In the genomic region with DNA sequence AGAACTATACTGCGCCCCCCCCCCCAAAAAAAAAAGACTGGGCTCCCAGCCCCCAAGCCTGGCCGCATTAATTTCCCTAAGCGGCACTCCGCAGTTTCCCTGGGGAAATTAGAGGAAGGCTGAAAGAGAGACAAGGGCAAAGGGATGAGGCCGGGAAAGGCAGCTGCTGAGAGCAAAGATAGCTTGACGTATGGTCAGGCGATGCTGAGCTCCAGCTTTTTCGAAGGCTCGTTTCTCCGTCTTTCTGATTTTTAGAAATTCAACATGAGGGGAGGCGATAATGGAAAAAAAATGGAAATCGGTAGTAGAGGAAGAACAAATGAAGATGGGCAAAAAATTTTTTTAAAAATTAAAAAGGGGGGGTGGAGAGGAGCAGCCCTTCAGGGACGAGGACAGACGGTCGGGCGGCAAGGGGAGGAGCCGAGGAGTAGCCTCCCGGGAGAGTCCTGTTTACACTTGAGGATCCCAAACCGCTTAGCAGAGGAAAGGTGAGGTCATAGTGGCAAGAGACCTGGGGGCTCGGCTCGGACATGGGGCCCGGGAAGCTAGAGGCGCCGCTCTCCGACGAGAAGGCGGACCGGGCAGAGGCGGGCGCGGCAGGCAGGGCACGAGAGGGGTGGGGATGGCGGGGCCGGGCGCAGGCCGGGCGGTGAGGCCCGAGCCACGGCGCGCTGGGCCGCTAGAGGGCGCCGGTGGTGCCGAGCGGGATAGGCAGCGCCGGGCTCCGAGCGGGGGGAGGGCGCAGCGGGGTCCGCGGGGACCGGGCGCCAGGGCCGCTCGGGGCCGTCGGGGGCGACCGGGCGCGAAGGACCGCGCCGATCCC, we compare ENCODE assay signal across 8 mouse cellular contexts. TPM values are rescaled to one million over a fixed set of nuclear protein-coding genes. Genes with fewer than 3 reads are reported as not detected.
DNase-seq lines count a peak whose midpoint lies in the region; ATAC-seq lines count a peak whose summit lies in the region.

No protein-coding gene starts in this region.

- H3K4me1 ChIP-seq in embryonic facial prominence, embryonic 12.5 days, result peaks cover 47% of the 10 kb centered on the region
- peaks cover 57% of the 10 kb centered on the region for H3K4me1 ChIP-seq in limb, embryonic 12.5 days (replicated peaks)
- H3K4me1 ChIP-seq in midbrain, embryonic 13.5 days (replicated peaks), result peaks cover 68% of the 10 kb centered on the region

- H3K36me3 ChIP-seq in embryonic facial prominence, embryonic 12.5 days, result peaks cover 20% of the 10 kb centered on the region
- peaks cover 31% of the 10 kb centered on the region for H3K36me3 ChIP-seq in limb, embryonic 12.5 days
- peaks cover 29% of the 10 kb centered on the region for H3K36me3 ChIP-seq in midbrain, embryonic 13.5 days

- peak overlapping the region; percentile 93 for H3K4me3 ChIP-seq in embryonic facial prominence, embryonic 12.5 days
- peak overlapping the region; percentile 97 for H3K4me3 ChIP-seq in limb, embryonic 12.5 days (replicated peaks)
- H3K4me3 ChIP-seq in midbrain, embryonic 13.5 days (replicated peaks), result peak overlapping the region; percentile 94

- H3K9ac ChIP-seq in embryonic facial prominence, embryonic 12.5 days, result peak overlapping the region; percentile 100
- peak overlapping the region; percentile 100 for H3K9ac ChIP-seq in limb, embryonic 12.5 days (replicated peaks)
- H3K9ac ChIP-seq in midbrain, embryonic 13.5 days (replicated peaks), result peak overlapping the region; percentile 100

- DNase-seq in 3134 (ENCODE audit: extremely low read depth, insufficient read length, low spot score), result peak; percentile 80
- peak; percentile 96 for DNase-seq in adrenal gland, postnatal 25 days
- DNase-seq in heart, adult 11 months, result peak; percentile 99
- peak; percentile 85 for DNase-seq in kidney, adult 11 months
- DNase-seq in spleen, adult 12 weeks (ENCODE audit: low spot score), result peak; percentile 80

- peak overlapping the region; percentile 100 for H3K27ac ChIP-seq in embryonic facial prominence, embryonic 12.5 days
- peak overlapping the region; percentile 100 for H3K27ac ChIP-seq in limb, embryonic 12.5 days
- H3K27ac ChIP-seq in midbrain, embryonic 13.5 days, result peak overlapping the region; percentile 100

- no peaks in the 10 kb centered on the region for H3K27me3 ChIP-seq in embryonic facial prominence, embryonic 12.5 days
- no peaks in the 10 kb centered on the region for H3K27me3 ChIP-seq in limb, embryonic 12.5 days
- no peaks in the 10 kb centered on the region for H3K27me3 ChIP-seq in midbrain, embryonic 13.5 days

- under 1% methylated on average over 63 of the region's 67 CpGs for WGBS in embryonic facial prominence, embryonic 12.5 days
- 2% methylated on average over 59 of the region's 67 CpGs for WGBS in limb, embryonic 12.5 days
- 1% methylated on average over 46 of the region's 67 CpGs for WGBS in midbrain, embryonic 13.5 days

- no peaks in the 10 kb centered on the region for H3K9me3 ChIP-seq in embryonic facial prominence, embryonic 12.5 days
- H3K9me3 ChIP-seq in limb, embryonic 12.5 days, result no peaks in the 10 kb centered on the region
- H3K9me3 ChIP-seq in midbrain, embryonic 13.5 days, result no peaks in the 10 kb centered on the region

- ATAC-seq in embryonic facial prominence, embryonic 12.5 days (ENCODE audit: insufficient number of reproducible peaks, insufficient read depth, low FRiP score, low TSS enrichment), result peak; percentile 25
- no peak for ATAC-seq in limb, embryonic 12.5 days (ENCODE audit: insufficient number of reproducible peaks, insufficient read depth, low FRiP score, low TSS enrichment, low read depth)
- peak; percentile 54 for ATAC-seq in midbrain, embryonic 13.5 days

- H3K4me2 ChIP-seq in embryonic facial prominence, embryonic 12.5 days (replicated peaks), result peak overlapping the region; percentile 99
- peak overlapping the region; percentile 98 for H3K4me2 ChIP-seq in limb, embryonic 12.5 days
- peak overlapping the region; percentile 99 for H3K4me2 ChIP-seq in midbrain, embryonic 13.5 days (replicated peaks)

RNA-seq across cellular contexts. Expression of a gene that starts 3.0 kb away (rescaled TPM):
- total RNA-seq in adrenal gland, postnatal 25 days (2021), result 790 and 858 TPM in 2 replicates
- polyA plus RNA-seq in embryonic facial prominence, embryonic 12.5 days (2016; fragmentation: Nextera tagmentation; extraction: Ambion mirVana), result 390 and 395 TPM in 2 replicates
- 325 and 346 TPM in 2 replicates for polyA plus RNA-seq in limb, embryonic 12.5 days (2016; fragmentation: Nextera tagmentation; extraction: Ambion mirVana)
- 662 and 802 TPM in 2 replicates for polyA plus RNA-seq in midbrain, embryonic 13.5 days (2015; fragmentation: Nextera tagmentation; extraction: Ambion mirVana)

RNA-seq across cellular contexts. Expression of a gene that starts 5.4 kb away (rescaled TPM):
- 1.2 and 1.4 TPM in 2 replicates for total RNA-seq in adrenal gland, postnatal 25 days (2021)
- 3.1 and 4.1 TPM in 2 replicates for polyA plus RNA-seq in embryonic facial prominence, embryonic 12.5 days (2016; fragmentation: Nextera tagmentation; extraction: Ambion mirVana)
- polyA plus RNA-seq in limb, embryonic 12.5 days (2016; fragmentation: Nextera tagmentation; extraction: Ambion mirVana), result 2.2 TPM in 2 replicates
- 2.3 and 2.5 TPM in 2 replicates for polyA plus RNA-seq in midbrain, embryonic 13.5 days (2015; fragmentation: Nextera tagmentation; extraction: Ambion mirVana)

RNA-seq across cellular contexts. Expression of a gene that starts 14.3 kb away (rescaled TPM):
- total RNA-seq in adrenal gland, postnatal 25 days (2021), result 271 and 277 TPM in 2 replicates
- polyA plus RNA-seq in embryonic facial prominence, embryonic 12.5 days (2016; fragmentation: Nextera tagmentation; extraction: Ambion mirVana), result 419 and 427 TPM in 2 replicates
- 401 and 407 TPM in 2 replicates for polyA plus RNA-seq in limb, embryonic 12.5 days (2016; fragmentation: Nextera tagmentation; extraction: Ambion mirVana)
- 419 and 462 TPM in 2 replicates for polyA plus RNA-seq in midbrain, embryonic 13.5 days (2015; fragmentation: Nextera tagmentation; extraction: Ambion mirVana)

RNA-seq across cellular contexts. Expression of a gene that starts 28.9 kb away (rescaled TPM):
- total RNA-seq in adrenal gland, postnatal 25 days (2021), result 0.21 TPM in 1 of 2 replicates, not detected in the other
- polyA plus RNA-seq in embryonic facial prominence, embryonic 12.5 days (2016; fragmentation: Nextera tagmentation; extraction: Ambion mirVana), result 0.09 and 0.39 TPM in 2 replicates
- polyA plus RNA-seq in limb, embryonic 12.5 days (2016; fragmentation: Nextera tagmentation; extraction: Ambion mirVana), result 0.15 TPM in 1 of 2 replicates, not detected in the other
- polyA plus RNA-seq in midbrain, embryonic 13.5 days (2015; fragmentation: Nextera tagmentation; extraction: Ambion mirVana), result 0.07 TPM in 1 of 2 replicates, not detected in the other

RNA-seq across cellular contexts. Expression of a gene that starts 48.4 kb away (rescaled TPM):
- total RNA-seq in adrenal gland, postnatal 25 days (2021), result 172 and 177 TPM in 2 replicates
- 119 and 121 TPM in 2 replicates for polyA plus RNA-seq in embryonic facial prominence, embryonic 12.5 days (2016; fragmentation: Nextera tagmentation; extraction: Ambion mirVana)
- 114 and 124 TPM in 2 replicates for polyA plus RNA-seq in limb, embryonic 12.5 days (2016; fragmentation: Nextera tagmentation; extraction: Ambion mirVana)
- polyA plus RNA-seq in midbrain, embryonic 13.5 days (2015; fragmentation: Nextera tagmentation; extraction: Ambion mirVana), result 89.9 and 95.2 TPM in 2 replicates
